Mouse (Mus musculus) right cerebral cortex, postnatal 14 days (tissue): ENCODE data around the gene Kcne1.

Experiments
- DNase-seq: peaks from one replicate; pipeline ENCODE4 v3.0.0; 2022

The Kcne1 gene

DNA sequence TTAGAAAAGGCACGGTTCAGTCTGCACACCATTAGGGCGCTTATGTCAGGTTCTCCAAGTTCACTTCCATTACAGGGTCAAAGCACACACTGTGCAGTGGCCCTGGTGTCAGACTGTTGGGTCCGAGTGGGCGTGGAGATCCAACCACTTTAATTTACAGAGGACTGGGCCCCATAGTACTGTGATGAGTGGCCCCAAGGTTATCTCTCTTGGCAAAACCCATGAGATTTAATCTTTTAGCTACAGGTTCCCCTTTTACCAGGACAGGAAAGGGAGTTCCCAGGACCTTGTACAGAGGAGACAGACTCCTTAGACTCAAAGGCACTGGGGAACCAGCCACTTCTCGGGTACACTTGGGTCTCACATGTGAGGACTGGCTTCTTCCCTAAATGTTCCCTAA lies 3.9 kb downstream of the Kcne1 start:
- DNase-seq = no peak

DNA sequence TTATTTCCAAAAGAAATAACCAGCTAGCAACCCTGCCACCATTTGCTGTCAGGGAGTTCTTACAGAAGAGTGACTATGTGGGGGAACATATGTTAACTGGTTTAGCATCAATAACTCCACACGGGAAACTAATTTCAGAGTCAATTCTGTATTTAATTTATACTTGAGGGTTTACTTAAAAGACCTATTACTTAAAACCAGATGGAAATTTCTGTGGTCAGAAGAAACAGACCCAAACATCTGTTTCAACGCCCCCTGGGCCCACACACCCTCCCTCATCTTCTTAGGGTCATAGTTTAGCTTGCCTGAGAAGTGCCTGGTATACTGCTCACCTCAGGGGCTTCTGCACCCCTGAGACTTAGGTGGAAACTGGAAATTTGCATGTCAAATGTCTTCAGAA lies 5.4 kb downstream of the Kcne1 start:
- DNase-seq = no peak

DNA sequence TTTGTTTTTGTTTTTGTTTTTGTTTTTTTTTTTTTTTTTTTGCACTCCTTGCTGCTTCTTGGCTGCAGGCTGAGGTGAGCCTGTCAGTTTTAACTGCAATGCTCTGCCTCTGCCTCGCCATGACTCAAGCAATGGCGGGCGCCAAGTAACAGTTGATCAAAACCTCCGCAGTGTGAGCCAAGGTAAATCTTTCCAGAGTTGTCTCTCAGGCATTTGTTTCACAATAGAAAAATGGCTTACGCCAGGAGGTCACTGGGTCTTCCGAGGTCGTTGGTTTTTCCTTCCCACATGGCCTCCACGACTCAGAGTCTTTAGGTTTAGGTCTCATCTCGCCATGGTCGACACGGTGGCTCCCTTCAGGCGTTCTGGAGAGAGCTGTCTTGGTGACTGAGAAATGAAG lies 6.0 kb downstream of the Kcne1 start:
- DNase-seq = no peak

DNA sequence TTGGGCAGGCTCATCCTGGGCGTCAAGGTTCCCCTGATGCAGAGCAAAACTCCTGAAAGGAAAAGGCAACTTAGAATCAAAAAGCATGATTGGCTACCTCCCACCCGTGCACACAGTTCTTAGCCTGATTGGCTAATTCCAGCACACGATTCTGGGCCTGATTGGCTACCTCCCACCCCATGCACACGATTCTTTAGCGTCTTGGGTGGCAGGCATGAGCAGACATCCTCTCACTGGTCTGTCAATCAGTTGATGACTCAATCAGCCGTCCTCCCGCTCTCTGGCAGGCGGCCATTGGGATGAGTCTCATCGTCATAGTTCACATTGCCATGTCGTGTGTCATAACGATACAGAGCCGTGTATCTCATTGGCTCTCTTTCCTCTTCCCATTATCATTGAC lies 10.3 kb downstream of the Kcne1 start:
- DNase-seq = no peak

DNA sequence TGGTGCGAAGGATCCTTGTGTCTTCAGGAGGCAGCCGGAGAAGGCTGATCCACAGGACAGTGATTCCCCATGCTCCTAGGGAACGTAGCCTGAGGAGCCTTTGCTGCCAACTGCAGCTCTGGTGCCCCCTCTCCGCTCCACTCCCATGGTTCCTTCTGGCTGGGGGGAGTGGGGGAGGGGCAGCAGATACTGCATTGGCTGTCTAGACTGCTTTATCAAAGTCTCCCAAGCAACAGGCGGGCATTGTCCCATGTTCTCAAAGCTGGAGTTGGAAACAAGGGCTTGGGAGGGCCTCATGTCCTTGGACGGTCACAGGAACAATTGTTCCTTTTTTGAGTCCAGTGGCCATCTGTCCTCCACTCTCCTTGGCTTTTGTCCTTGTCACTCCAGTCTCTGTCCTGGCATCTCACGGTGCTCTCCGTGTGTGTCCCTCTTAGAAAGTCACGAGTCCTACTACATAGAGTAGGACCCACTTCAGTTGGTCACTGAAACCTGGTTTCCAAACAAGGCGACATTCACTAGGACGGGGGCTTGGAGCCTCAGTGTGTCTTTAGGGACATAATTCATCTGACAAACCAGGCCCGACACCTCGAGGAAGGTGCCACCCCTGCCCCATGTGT lies 12.9 kb downstream of the Kcne1 start:
- DNase-seq = peak; percentile 35

GRCm38 (mm10) chr16:92345177-92345576 lies 14.1 kb downstream of the Kcne1 start:
- DNase-seq = no peak

DNA sequence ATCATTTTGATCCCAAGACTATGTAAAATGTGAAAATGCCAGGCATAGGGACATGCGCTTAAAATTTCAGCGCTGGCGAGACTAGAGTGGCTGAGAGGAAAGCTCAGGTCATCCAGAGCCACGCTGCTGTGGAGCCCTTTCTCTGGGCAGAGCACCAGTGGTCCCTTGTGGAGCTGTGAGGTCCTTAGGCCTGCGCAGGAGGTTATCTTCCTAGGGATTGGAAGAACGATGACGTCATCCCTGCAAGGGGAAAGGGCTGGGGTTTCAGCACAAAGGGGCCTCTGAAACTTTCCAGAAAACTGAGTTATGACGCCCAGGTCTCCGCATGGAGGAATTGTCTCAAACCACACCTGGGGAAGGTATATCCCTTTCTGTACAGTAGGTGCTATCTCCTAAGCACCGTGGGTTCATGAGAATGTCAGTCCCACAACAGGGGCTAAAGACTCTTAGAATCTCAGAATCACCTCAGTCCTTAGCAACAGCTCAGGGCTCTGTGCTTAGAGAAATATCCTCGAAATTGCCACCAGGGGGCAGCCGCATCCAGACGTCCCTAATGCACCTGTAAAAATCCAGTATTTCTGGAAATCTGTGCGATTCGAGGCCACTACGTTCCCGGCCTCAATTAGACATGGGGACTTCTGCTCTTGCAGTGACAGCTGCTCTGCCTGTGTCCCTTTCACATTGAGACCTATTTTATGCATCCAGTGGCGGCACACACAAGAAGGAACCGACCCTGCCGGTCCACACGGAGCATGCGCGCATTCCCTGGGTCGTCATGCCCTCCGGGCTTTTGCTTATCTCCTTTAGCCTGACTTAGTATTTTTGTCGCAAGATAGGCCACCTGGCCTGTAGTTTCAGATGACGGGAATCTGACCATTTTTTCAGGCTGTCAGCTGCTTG lies 18.4 kb downstream of the Kcne1 start:
- peak; percentile 76 for DNase-seq

DNA sequence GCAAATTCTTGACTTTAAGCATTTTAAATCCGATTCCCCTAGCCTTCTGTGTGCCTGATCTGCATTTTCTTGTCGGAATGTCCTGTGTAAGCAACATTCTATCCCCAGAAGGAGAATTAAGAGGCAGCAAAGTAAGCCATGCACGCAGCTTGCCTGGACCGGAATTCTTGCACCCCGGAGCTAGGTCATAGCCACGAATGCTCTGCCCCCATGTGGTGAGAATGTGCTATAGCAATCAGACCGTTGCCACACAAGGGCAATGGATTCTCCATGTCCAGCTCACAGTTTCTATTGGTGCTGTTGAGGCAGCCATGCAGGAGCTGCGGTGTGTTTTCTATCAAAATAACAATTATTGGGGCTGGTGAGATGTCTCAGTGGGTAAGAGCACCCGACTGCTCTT lies 23.0 kb downstream of the Kcne1 start:
- DNase-seq = peak; percentile 68

DNA sequence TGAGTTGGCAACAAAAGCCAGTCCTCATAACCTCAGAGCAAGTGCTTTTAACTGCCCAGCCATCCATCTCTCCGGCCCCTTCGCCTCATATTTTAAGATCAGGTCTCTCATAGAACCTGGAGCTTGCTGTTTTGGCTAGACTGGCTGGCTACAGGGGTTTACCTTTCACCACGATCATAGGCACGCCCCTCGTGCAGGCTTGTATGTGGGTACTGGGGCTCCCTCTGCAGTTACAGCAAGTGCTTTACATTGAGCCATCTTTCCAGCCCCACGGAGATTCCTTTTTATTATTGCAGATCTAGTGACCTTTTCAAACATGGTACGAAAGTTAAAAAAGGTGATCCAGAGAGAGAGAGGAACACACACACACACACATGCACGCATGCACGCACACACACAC lies 24.7 kb downstream of the Kcne1 start:
- DNase-seq = no peak

- no peak for DNase-seq
Observed at GRCm38 (mm10) chr16:92330966-92331365, 28.3 kb downstream of the Kcne1 start.

- no peak for DNase-seq
Observed at GRCm38 (mm10) chr16:92327911-92328310, 31.4 kb downstream of the Kcne1 start.

GRCm38 (mm10) chr16:92325062-92325406 lies 34.2 kb downstream of the Kcne1 start:
- no peak for DNase-seq

DNA sequence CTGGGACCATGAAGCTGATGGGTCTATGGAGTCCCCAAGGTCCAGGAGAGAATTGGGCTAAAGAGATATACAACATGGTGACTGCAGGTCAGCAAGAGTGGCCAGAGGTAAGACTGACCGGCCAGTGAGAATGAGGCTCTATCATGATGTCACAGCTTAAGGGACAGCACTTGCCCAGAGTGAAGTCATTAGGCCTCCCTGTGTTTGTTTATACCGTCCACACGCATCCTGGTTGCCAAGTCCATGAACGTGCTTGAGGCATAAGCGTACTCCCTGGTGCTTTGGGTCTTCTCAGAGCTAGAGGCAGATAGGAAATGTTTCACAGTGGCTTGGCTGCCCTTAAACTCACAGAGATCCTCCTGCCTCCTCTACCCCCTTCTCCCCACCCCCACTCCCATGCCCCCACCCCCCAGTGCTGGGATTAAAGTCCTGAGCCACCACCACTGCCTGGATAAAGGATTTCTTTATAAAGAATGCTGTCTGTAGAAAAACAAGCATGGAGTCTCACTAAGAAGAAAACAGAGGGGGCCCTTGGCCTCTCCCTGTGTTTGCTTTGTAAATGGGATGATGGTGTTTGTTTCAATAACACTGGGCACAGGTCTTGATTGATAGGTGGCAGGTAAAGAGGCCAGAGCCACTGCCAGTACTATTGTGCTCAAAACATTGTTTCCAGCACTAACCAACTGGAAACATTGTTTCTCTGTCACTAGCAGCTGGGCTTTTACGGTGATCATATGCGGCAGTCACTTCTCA lies 34.8 kb downstream of the Kcne1 start:
- DNase-seq = no peak

GRCm38 (mm10) chr16:92321341-92321740 lies 37.9 kb downstream of the Kcne1 start, which contains the start of gene Fam243:
TSS of gene Fam243 (minus strand) at chr16:92321441.
- DNase-seq = no peak

DNA sequence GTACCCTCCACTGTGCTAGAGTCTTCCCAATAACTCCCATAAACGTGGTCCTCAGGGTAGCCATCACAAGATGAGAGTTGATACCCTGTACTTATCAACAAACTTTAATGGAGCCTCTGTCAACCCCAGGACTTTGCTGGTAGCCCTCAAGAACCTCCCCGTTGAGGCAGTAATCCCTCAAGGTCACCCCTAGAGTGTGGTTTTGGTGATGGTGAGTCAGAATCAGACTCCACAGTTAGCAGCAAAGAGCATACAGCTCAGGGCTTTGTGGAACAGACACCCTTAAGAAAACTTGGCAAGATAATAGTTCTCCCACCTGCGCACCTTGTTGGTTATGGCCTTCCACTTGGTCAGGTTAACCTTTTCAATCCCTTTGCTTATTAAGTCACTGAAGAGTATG lies 38.9 kb downstream of the Kcne1 start:
- no peak for DNase-seq

- DNase-seq = peak; percentile 65
Observed at GRCm38 (mm10) chr16:92319353-92320109, 39.7 kb downstream of the Kcne1 start.

- no peak for DNase-seq
Observed at GRCm38 (mm10) chr16:92316049-92316738, 43.1 kb downstream of the Kcne1 start.

- peak; percentile 34 for DNase-seq
Observed at GRCm38 (mm10) chr16:92313953-92314741, 45.1 kb downstream of the Kcne1 start.

- DNase-seq = no peak
Observed at GRCm38 (mm10) chr16:92309126-92309525, 50.1 kb downstream of the Kcne1 start.

- DNase-seq = no peak
Observed at GRCm38 (mm10) chr16:92307947-92308346, 51.3 kb downstream of the Kcne1 start.

DNA sequence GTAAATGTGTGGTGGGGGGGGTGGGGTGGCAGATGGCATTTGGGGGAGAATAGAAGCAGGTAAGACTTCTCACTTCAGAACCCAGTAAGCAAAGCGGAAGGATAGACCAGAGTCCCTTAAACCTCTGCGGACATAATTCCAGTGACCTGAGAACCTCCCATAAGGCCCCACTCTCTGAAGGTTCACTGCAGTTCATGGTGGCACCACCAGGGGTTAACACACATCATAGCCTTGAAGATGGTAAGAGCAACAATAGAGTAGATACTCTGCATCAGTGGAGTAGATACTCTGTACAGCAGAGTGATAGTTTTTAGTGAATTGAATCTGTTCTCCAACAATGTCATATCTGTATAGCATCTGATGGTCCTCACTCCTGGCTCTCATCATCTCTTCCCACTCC lies 53.7 kb downstream of the Kcne1 start:
- DNase-seq = no peak

GRCm38 (mm10) chr16:92302506-92302905 lies 56.8 kb downstream of the Kcne1 start:
- no peak for DNase-seq
